Mouse (Mus musculus): ENCODE measurements around the gene Serpinb6c. TPM values are rescaled to one million over a fixed set of nuclear protein-coding genes. Genes with fewer than 3 reads are reported as not detected.
"Not testable (repeated sequence)": the region's sequence is repeated elsewhere in the genome, so short reads cannot be mapped to it uniquely, and the experiment has no call there.

Gene Serpinb6c
- under 1 TPM; 0.31 to 0.45 TPM for total RNA-seq (2021)
- long read RNA-seq, experiment 1 = 0 reads
- long read RNA-seq, experiment 2 = 0 reads

GRCm38 (mm10) chr13:33905176-33905954 is at the start of gene Serpinb6c:
Gene Serpinb6c, minus strand, starts transcription at chr13:33905708.
- no peak for DNase-seq

GRCm38 (mm10) chr13:33952947-33953346 is 47.4 kb upstream of the Serpinb6c start:
- DNase-seq = no peak

- no peak for DNase-seq
Measured at GRCm38 (mm10) chr13:33952075-33952449, 46.6 kb upstream of the Serpinb6c start.

- no peak for DNase-seq
Measured at GRCm38 (mm10) chr13:33951308-33952074, 46.0 kb upstream of the Serpinb6c start.

GRCm38 (mm10) chr13:33942212-33942779 is 36.8 kb upstream of the Serpinb6c start:
- peak; percentile 20 for DNase-seq

- no peak for DNase-seq
Measured at GRCm38 (mm10) chr13:33941288-33941808, 35.8 kb upstream of the Serpinb6c start.

- DNase-seq = not testable (repeated sequence)
Measured at GRCm38 (mm10) chr13:33937587-33937986, 32.1 kb upstream of the Serpinb6c start.

GRCm38 (mm10) chr13:33937151-33937550 is 31.6 kb upstream of the Serpinb6c start:
- no peak for DNase-seq

- peak; percentile 53 for DNase-seq
Measured at GRCm38 (mm10) chr13:33935465-33936181, 30.1 kb upstream of the Serpinb6c start.

- no peak for DNase-seq
Measured at GRCm38 (mm10) chr13:33934743-33935142, 29.2 kb upstream of the Serpinb6c start.

- peak; percentile 9 for DNase-seq
Measured at GRCm38 (mm10) chr13:33930912-33931311, 25.4 kb upstream of the Serpinb6c start.

- DNase-seq = no peak
Measured at GRCm38 (mm10) chr13:33930281-33930680, 24.8 kb upstream of the Serpinb6c start.

- DNase-seq = no peak
Measured at GRCm38 (mm10) chr13:33921699-33922098, 16.2 kb upstream of the Serpinb6c start.

GRCm38 (mm10) chr13:33921041-33921440 is 15.5 kb upstream of the Serpinb6c start:
- DNase-seq = no peak

- DNase-seq = no peak
Measured at GRCm38 (mm10) chr13:33906821-33907220, 1.3 kb upstream of the Serpinb6c start.

- no peak for DNase-seq
Measured at GRCm38 (mm10) chr13:33903290-33903689, 2.2 kb downstream of the Serpinb6c start.

GRCm38 (mm10) chr13:33894207-33894606 is 11.3 kb downstream of the Serpinb6c start:
- DNase-seq = peak; percentile 6

- no peak for DNase-seq
Measured at GRCm38 (mm10) chr13:33843308-33843707, 62.2 kb downstream of the Serpinb6c start, which contains the start of gene Serpinb6e. Gene Serpinb6e, minus strand, starts transcription at chr13:33843408.

- DNase-seq = no peak
Measured at GRCm38 (mm10) chr13:33830751-33831150, 74.8 kb downstream of the Serpinb6c start.

All from gastrocnemius, postnatal 10 days (tissue).